Mouse (Mus musculus) spleen, adult 12 weeks (tissue): Measurements from ENCODE around the gene Ehf.

Experiments used
- DNase-seq: peaks from one replicate; pipeline ENCODE4 v3.0.0; 2022; ENCODE audit warnings: low spot score

Ehf gene

GRCm38 (mm10) chr2:103213547-103213946 is 89.5 kb downstream of the Ehf start:
- no peak for DNase-seq
